Mouse (Mus musculus) stomach, embryonic 16.5 days (tissue): ENCODE measurements around the gene Armc2. TPM values are rescaled to one million over a fixed set of nuclear protein-coding genes. Genes with fewer than 3 reads are reported as not detected.

ENCODE experiments used
- ATAC-seq: fragments of 200-750 bp; cut with Nextera tagmentation; 2 replicates; pipeline ENCODE4 v1.8.0; 2017; ENCODE audit warnings: moderate number of reproducible peaks, moderate TSS enrichment; ENCODE audit not compliant: insufficient read depth, low FRiP score
- H3K27ac ChIP-seq: fragments of 300-500 bp; sonication (generic); 2 replicates; pipeline ENCODE4 v1.5.1; 2014; ENCODE audit warnings: low read length
- H3K27me3 ChIP-seq: fragments of 300-500 bp; sonication (generic); 2 replicates; pipeline ENCODE4 v1.6.1; 2014; ENCODE audit warnings: low read length, control low read depth, mixed read lengths; ENCODE audit not compliant: control insufficient read depth, insufficient read depth
- H3K36me3 ChIP-seq: fragments of 300-500 bp; sonication (generic); 2 replicates; pipeline ENCODE4 v1.6.1; 2014; ENCODE audit warnings: low read length; ENCODE audit not compliant: control insufficient read depth, insufficient read depth
- H3K4me1 ChIP-seq: fragments of 300-500 bp; sonication (generic); 2 replicates; pipeline ENCODE4 v1.6.1; 2014; ENCODE audit warnings: low read length, control low read depth, mixed read lengths; ENCODE audit not compliant: control insufficient read depth, insufficient read depth
- H3K4me2 ChIP-seq: fragments of 300-500 bp; sonication (generic); 2 replicates; pipeline ENCODE4 v1.6.1; 2014; ENCODE audit warnings: low read depth, low read length, mixed read lengths
- H3K4me3 ChIP-seq: fragments of 300-500 bp; sonication (generic); replicated peaks from 2 replicates; pipeline ENCODE4 v1.5.1; 2014; ENCODE audit warnings: mild to moderate bottlenecking, low read length
- H3K9ac ChIP-seq: fragments of 300-500 bp; sonication (generic); 2 replicates; pipeline ENCODE4 v1.6.1; 2014; ENCODE audit warnings: low read length
- H3K9me3 ChIP-seq: fragments of 300-500 bp; sonication (generic); replicated peaks from 2 replicates; pipeline ENCODE4 v1.6.1; 2016; ENCODE audit warnings: low read length, control low read depth; ENCODE audit not compliant: control insufficient read depth
- WGBS: fragments of 180-500 bp; shearing (Covaris S2); extraction: QIAGEN DNeasy Blood & Tissue Kit; methylation state at CpG from one replicate; pipeline ENCODE4 v1.1.7; 2014; 5-methylcytosine and 5-hydroxymethylcytosine counted together
- polyA plus RNA-seq: library from polyadenylated mRNA; unstranded; fragments of >200 nt; fragmentation: Nextera tagmentation; extraction: Ambion mirVana; gene quantifications from 2 replicates; pipeline ENCODE4 v1.2.1, GENCODE M21; 2015

The Armc2 gene
- polyA plus RNA-seq, 1 experiment from 2014 or later = 2.9 TPM

- H3K4me2 ChIP-seq = no peak overlapping the region
- no peak for ATAC-seq
- no peak overlapping the region for H3K9ac ChIP-seq
- H3K36me3 ChIP-seq = no peaks in the 10 kb centered on the region
- H3K27ac ChIP-seq = no peak overlapping the region; the same call in 1 of the 2 replicates
- peaks cover 6% of the 10 kb centered on the region; the same call in 1 of the 2 replicates for H3K4me1 ChIP-seq
- no peak overlapping the region for H3K4me3 ChIP-seq
- 53% methylated on average over 1 of the region's 1 CpGs for WGBS
- no peaks in the 10 kb centered on the region for H3K27me3 ChIP-seq
- no peaks in the 10 kb centered on the region for H3K9me3 ChIP-seq
Observed at GRCm38 (mm10) chr10:41879675-41880074, 138.6 kb downstream of the Armc2 start.

DNA sequence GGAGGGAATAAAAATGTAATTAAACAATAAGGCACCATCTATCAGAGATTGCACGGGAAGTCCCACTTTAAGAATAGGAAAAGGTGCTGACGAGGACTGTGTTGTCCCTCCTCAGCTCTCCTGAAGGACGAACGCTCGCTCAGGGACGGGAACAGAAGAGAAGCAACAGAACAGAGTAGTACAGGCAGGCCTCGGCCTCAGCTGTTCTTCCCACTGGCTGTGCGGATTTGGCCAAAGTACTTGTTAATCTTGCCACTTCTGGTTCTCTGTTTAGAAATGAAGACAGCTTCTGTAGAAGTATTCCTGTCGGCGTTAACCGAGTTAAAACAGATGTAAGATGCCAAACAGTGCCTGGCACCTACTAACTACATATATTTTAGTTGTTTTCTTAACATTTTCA lies 139.9 kb downstream of the Armc2 start:
- Histone ChIP-seq H3K9ac (no peak overlapping the region), H3K4me3 (no peak overlapping the region), H3K36me3 (no peaks in the 10 kb centered on the region), H3K4me1 (peaks cover 6% of the 10 kb centered on the region; the same call in 1 of the 2 replicates), H3K9me3 (no peaks in the 10 kb centered on the region), H3K4me2 (no peak overlapping the region), H3K27me3 (no peaks in the 10 kb centered on the region), H3K27ac (no peak overlapping the region)
- 78% methylated on average over 11 of the region's 11 CpGs for WGBS
- ATAC-seq = no peak

GRCm38 (mm10) chr10:41875624-41876023 lies 142.6 kb downstream of the Armc2 start:
- Histone ChIP-seq H3K4me1 (peaks cover 6% of the 10 kb centered on the region; the same call in 1 of the 2 replicates), H3K4me2 (no peak overlapping the region), H3K27ac (no peak overlapping the region), H3K27me3 (no peaks in the 10 kb centered on the region), H3K36me3 (no peaks in the 10 kb centered on the region), H3K9me3 (no peaks in the 10 kb centered on the region), H3K4me3 (no peak overlapping the region), H3K9ac (no peak overlapping the region)
- no peak for ATAC-seq

GRCm38 (mm10) chr10:41871564-41871963 lies 146.7 kb downstream of the Armc2 start:
- Histone ChIP-seq H3K4me2 (no peak overlapping the region), H3K4me3 (no peak overlapping the region), H3K27me3 (no peaks in the 10 kb centered on the region), H3K36me3 (no peaks in the 10 kb centered on the region), H3K4me1 (no peaks in the 10 kb centered on the region), H3K9ac (no peak overlapping the region), H3K27ac (no peak overlapping the region), H3K9me3 (no peaks in the 10 kb centered on the region)
- WGBS = 55% methylated on average over 2 of the region's 2 CpGs
- no peak for ATAC-seq

GRCm38 (mm10) chr10:41870101-41870500 lies 148.1 kb downstream of the Armc2 start:
- no peak for ATAC-seq
- Histone ChIP-seq H3K9me3 (no peaks in the 10 kb centered on the region), H3K9ac (no peak overlapping the region), H3K4me2 (no peak overlapping the region), H3K4me1 (0 out of 2 replicates have a peak, but pooled peaks cover 3% of the 10 kb centered on the region), H3K27me3 (no peaks in the 10 kb centered on the region), H3K36me3 (no peaks in the 10 kb centered on the region), H3K27ac (no peak overlapping the region), H3K4me3 (no peak overlapping the region)
- WGBS = 44% methylated on average over 2 of the region's 2 CpGs

DNA sequence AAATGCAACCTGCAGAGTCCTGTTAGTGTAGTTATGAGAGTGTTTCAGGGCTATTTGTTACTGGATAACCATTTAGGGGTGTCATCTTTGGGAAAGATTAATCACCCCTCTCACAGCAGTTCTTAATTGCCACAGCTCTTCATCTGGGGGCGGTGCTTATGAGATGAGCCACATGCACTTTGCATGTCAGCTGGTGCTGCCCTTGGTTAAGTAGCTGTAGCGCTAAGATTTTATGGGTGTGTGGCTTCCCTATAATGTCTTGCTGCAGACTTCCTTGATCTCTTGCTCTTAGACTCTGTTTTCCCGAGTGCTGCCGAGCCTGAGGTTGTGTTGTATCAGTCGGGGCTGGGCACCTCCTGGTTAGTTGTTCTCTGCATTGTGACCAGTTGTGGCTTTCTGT lies 150.3 kb downstream of the Armc2 start:
- no peaks in the 10 kb centered on the region for H3K27me3 ChIP-seq
- H3K9ac ChIP-seq = no peak overlapping the region
- H3K4me1 ChIP-seq = 0 out of 2 replicates have a peak, but pooled peaks cover 3% of the 10 kb centered on the region
- no peaks in the 10 kb centered on the region for H3K9me3 ChIP-seq
- no peak overlapping the region for H3K4me2 ChIP-seq
- H3K27ac ChIP-seq = no peak overlapping the region
- no peak overlapping the region for H3K4me3 ChIP-seq
- ATAC-seq = no peak
- WGBS = 70% methylated on average over 5 of the region's 5 CpGs
- no peaks in the 10 kb centered on the region for H3K36me3 ChIP-seq

DNA sequence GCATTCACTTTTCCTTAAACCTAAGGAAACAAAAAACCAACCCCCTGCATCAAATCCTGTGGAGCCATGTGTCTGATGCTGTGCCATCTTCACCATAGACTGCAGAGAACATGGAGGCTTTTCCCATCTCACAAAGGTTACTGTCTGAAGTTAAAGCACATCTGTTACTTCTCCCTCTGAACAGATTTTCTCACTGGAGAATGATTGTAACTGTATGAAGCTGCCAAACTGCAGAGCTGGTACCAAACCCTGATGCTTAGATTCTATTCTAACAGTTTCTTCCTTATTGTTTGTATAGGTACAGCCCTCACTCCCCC lies 151.4 kb downstream of the Armc2 start:
- no peak overlapping the region for H3K9ac ChIP-seq
- 0 out of 2 replicates have a peak, but pooled peaks cover 3% of the 10 kb centered on the region for H3K4me1 ChIP-seq
- H3K27me3 ChIP-seq = no peaks in the 10 kb centered on the region
- ATAC-seq = no peak
- no peaks in the 10 kb centered on the region for H3K36me3 ChIP-seq
- H3K4me2 ChIP-seq = no peak overlapping the region
- H3K27ac ChIP-seq = no peak overlapping the region
- no peak overlapping the region for H3K4me3 ChIP-seq
- no peaks in the 10 kb centered on the region for H3K9me3 ChIP-seq

DNA sequence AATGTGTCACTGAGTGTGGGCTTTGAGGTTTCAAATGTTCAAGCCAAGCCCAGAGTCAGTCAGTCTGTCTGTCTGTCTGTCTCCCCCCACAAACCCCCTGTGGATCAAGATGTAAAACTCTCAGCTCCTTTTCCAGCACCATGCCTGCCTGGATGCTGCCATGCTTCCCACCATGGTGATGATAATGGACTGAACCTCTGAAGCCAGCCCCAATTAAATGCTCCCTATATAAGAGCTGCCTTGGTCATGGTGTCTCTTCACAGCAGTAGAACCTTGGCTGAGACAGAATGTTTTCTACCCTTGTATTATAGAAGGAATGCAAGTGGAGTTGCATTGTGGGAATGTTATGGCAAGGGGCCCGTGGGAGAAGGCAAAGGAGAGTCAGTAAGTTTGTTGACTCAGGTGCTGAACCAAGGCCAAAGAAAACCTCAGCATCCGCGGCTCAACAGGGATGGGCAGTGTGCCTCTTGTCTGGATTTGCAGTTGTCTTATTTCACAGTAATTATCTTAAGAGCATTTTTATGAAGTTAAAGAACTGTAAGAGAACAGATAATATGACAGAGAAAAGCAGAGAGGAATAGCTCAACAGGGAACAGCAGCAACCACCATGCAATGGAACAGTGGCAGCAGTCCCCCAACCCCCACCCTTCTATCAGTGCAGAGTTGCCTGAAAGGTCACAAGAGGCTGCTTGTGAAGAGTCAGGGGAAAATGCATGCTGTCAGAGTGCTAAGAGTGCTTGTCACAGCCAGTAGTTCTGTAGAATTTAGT lies 152.0 kb downstream of the Armc2 start:
- no peaks in the 10 kb centered on the region for H3K9me3 ChIP-seq
- WGBS = 30% methylated on average over 3 of the region's 3 CpGs
- H3K4me3 ChIP-seq = no peak overlapping the region
- no peak overlapping the region for H3K9ac ChIP-seq
- H3K4me2 ChIP-seq = no peak overlapping the region
- 0 out of 2 replicates have a peak, but pooled peaks cover 3% of the 10 kb centered on the region for H3K4me1 ChIP-seq
- no peak for ATAC-seq
- H3K36me3 ChIP-seq = no peaks in the 10 kb centered on the region
- no peak overlapping the region for H3K27ac ChIP-seq
- H3K27me3 ChIP-seq = no peaks in the 10 kb centered on the region
